Comparison of ENCODE assay signal across 9 mouse cellular contexts in the genomic region with DNA sequence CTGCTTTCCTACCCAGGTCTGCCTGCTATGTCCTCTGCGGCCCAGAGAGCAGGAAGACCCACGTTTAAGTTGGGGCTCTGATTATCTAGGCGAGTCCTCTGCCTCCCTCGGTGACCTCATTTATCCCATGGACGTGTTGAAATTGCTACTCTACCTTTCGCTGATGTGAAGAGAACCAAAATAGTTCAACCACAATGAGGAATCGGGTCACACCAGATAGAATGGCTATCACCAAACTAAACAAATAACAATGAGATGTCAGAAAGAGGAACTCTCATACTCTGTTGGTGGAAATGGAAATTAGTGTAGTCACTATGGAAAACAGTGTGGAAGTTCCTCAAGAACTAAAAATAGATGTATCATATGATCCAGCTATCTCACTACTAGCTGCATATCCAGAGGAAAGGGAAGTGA. TPM values are rescaled to one million over a fixed set of nuclear protein-coding genes. Genes with fewer than 3 reads are reported as not detected.
A peak's percentile ranks its signal among the peaks of the same experiment; 100 is the strongest.
DNase-seq lines count a peak whose midpoint lies in the region; ATAC-seq and TF ChIP-seq lines count a peak whose summit lies in the region.
"Had no signal": no experiment of that assay in that cellular context is flagged by ENCODE, and none has a peak within 500 bp of the region (broad histone marks: within the 10 kb centered on the region; RNA-seq: fewer than 3 reads in every experiment).

No protein-coding gene starts in this region.

- 1% methylated on average over 7 of the region's 7 CpGs for whole genome bisulfite sequencing in bone marrow, adult 2 months

- H3K4me3 ChIP-seq in layer of hippocampus, adult 2 months = no peak overlapping the region
- H3K4me3 ChIP-seq in bone marrow, adult 2 months (replicated peaks; ENCODE audit: control insufficient read depth, low read depth, low read length) = no peak overlapping the region

- intact Hi-C loops in left cerebral cortex, postnatal 10 days (cut with DNase I) = no loop called here

- no peak for TF ChIP-seq CTCF in layer of hippocampus, adult 2 months (conservative IDR thresholded peaks at IDR 0.05)
- no peak for TF ChIP-seq CTCF in bone marrow, adult 2 months (IDR thresholded peaks at IDR 0.05; ENCODE audit: control insufficient read depth, insufficient read depth, low read length)

- H3K27ac ChIP-seq in layer of hippocampus, adult 2 months = peak overlapping the region; percentile 62
- peak overlapping the region; percentile 92 for H3K27ac ChIP-seq in bone marrow, adult 2 months (ENCODE audit: control insufficient read depth, insufficient read depth, low read depth, low read length, poor library complexity)

- TF ChIP-seq POLR2A in bone marrow, adult 2 months (IDR thresholded peaks at IDR 0.05; ENCODE audit: borderline replicate concordance, control insufficient read depth, low read depth, low read length) = no peak

- peaks cover 13% of the 10 kb centered on the region for H3K4me1 ChIP-seq in bone marrow, adult 2 months (ENCODE audit: control insufficient read depth, insufficient read depth, low read length)

- peak; percentile 58 to 66 for ATAC-seq in hematopoietic stem cell, adult 5-6 weeks (replicated peaks in 1 of 2; ENCODE audit: insufficient read depth in 1 of 2, low FRiP score in 2 of 2, low TSS enrichment in 1 of 2, low read depth in 1 of 2, poor library complexity in 2 of 2, severe bottlenecking in 2 of 2)
- ATAC-seq in monocyte, adult 5-6 weeks (replicated peaks; ENCODE audit: insufficient number of reproducible peaks, low FRiP score, low TSS enrichment, poor library complexity, severe bottlenecking) = peak; percentile 56

- no peak for DNase-seq in layer of hippocampus, adult 2 months (ENCODE audit: low spot score in 2 of 2)
- no peak for DNase-seq in layer of hippocampus, adult 9-11 months
- DNase-seq in embryo, embryonic 9.5 days (ENCODE audit: extremely low spot score) = no peak
- no peak for DNase-seq in cerebellum, adult 11 months
- DNase-seq in left cerebral cortex, postnatal 10 days (ENCODE audit: extremely low spot score in 1 of 2, low spot score in 2 of 2) = no peak
- DNase-seq: cerebellum, adult 8-10 months had no signal

RNA-seq across cellular contexts. Expression of a gene that starts 22.1 kb away (rescaled TPM):
- 1 to 10 TPM; 4.8 to 5.0 TPM for total RNA-seq in layer of hippocampus, adult 2 months (2021)
- polyA plus RNA-seq in bone marrow, adult 2 months (2011; ENCODE audit: insufficient read depth, insufficient read length, low replicate concordance, missing spikeins) = 1.2 TPM in 1 of 2 replicates, not detected in the other
- not detected in 2 replicates for total RNA-seq in hematopoietic stem cell, adult 5-6 weeks (2017)
- 3.5 to 6.1 TPM (median 3.8 TPM) in 3 replicates for total RNA-seq in monocyte, adult 5-6 weeks (2017)
- 1 to 10 TPM; 2.7 to 3.4 TPM for total RNA-seq in left cerebral cortex, postnatal 10 days (2021)

RNA-seq across cellular contexts. Expression of a gene that starts 37.7 kb away (rescaled TPM):
- 10 to 100 TPM; 12.0 to 14.5 TPM for total RNA-seq in layer of hippocampus, adult 2 months (2021)
- polyA plus RNA-seq in bone marrow, adult 2 months (2011; ENCODE audit: insufficient read depth, insufficient read length, low replicate concordance, missing spikeins) = 25.7 and 55.0 TPM in 2 replicates
- total RNA-seq in hematopoietic stem cell, adult 5-6 weeks (2017) = 41.1 and 42.4 TPM in 2 replicates
- 103 to 136 TPM (median 112 TPM) in 3 replicates for total RNA-seq in monocyte, adult 5-6 weeks (2017)
- total RNA-seq in left cerebral cortex, postnatal 10 days (2021) = 1 to 10 TPM; 4.9 to 9.5 TPM

RNA-seq across cellular contexts. Expression of a gene that starts 44.8 kb away (rescaled TPM):
- under 1 TPM; 0.17 to 0.38 TPM for total RNA-seq in layer of hippocampus, adult 2 months (2021)
- 16.5 and 29.8 TPM in 2 replicates for polyA plus RNA-seq in bone marrow, adult 2 months (2011; ENCODE audit: insufficient read depth, insufficient read length, low replicate concordance, missing spikeins)
- total RNA-seq in hematopoietic stem cell, adult 5-6 weeks (2017) = 6.7 and 6.8 TPM in 2 replicates
- total RNA-seq in monocyte, adult 5-6 weeks (2017) = 0.21 TPM in 1 of 3 replicates, not detected in the others
- 1 to 10 TPM in 1 of 2 experiments, under 1 TPM in 1; 0.79 to 1.1 TPM for total RNA-seq in left cerebral cortex, postnatal 10 days (2021)
